8 mouse cellular contexts compared by ENCODE assay signal in genomic region chr15:81693967-81694881, GRCm38 (mm10). TPM values are rescaled to one million over a fixed set of nuclear protein-coding genes. Genes with fewer than 3 reads are reported as not detected.
DNase-seq lines count a peak whose midpoint lies in the region; ATAC-seq and TF ChIP-seq lines count a peak whose summit lies in the region.

No protein-coding gene starts in this region.

- TF ChIP-seq CTCF in bone marrow, adult 2 months (IDR thresholded peaks at IDR 0.05; ENCODE audit: control insufficient read depth, insufficient read depth, low read length), result peak; percentile 72

- ATAC-seq in embryonic facial prominence, embryonic 15.5 days (ENCODE audit: insufficient number of reproducible peaks, low FRiP score, low TSS enrichment, low read depth), result peak; percentile 74
- peak; percentile 52 for ATAC-seq in heart, embryonic 11.5 days (replicated peaks; ENCODE audit: insufficient number of reproducible peaks, low FRiP score, low TSS enrichment)
- ATAC-seq in kidney, embryonic 15.5 days (replicated peaks; ENCODE audit: low FRiP score), result peak; percentile 83
- peak; percentile 72 for ATAC-seq in liver, embryonic 11.5 days (replicated peaks; ENCODE audit: low FRiP score)

- no peaks in the 10 kb centered on the region; the same call in none of the 2 replicates for H3K4me1 ChIP-seq in bone marrow, adult 2 months (ENCODE audit: control insufficient read depth, insufficient read depth, low read length)
- peaks cover 23% of the 10 kb centered on the region for H3K4me1 ChIP-seq in embryonic facial prominence, embryonic 15.5 days
- peaks cover 15% of the 10 kb centered on the region for H3K4me1 ChIP-seq in heart, embryonic 11.5 days (ENCODE audit: control insufficient read depth, insufficient read depth, low read length)
- peaks cover 27% of the 10 kb centered on the region for H3K4me1 ChIP-seq in kidney, embryonic 15.5 days
- H3K4me1 ChIP-seq in liver, embryonic 11.5 days (replicated peaks; ENCODE audit: control insufficient read depth, insufficient read depth, low read length), result peaks cover 10% of the 10 kb centered on the region; the same call in 1 of the 2 replicates

- peak overlapping the region; percentile 54; the same call in 1 of the 2 replicates for H3K27ac ChIP-seq in bone marrow, adult 2 months (ENCODE audit: control insufficient read depth, insufficient read depth, low read depth, low read length, poor library complexity)
- peak overlapping the region; percentile 11; the same call in 1 of the 2 replicates for H3K27ac ChIP-seq in embryonic facial prominence, embryonic 15.5 days (replicated peaks)
- no peak overlapping the region for H3K27ac ChIP-seq in heart, embryonic 11.5 days (ENCODE audit: low read depth, low read length)
- 0 out of 2 replicates have a peak overlapping the region, but pooled peaks have one; percentile 45 for H3K27ac ChIP-seq in kidney, embryonic 15.5 days
- no peak overlapping the region for H3K27ac ChIP-seq in liver, embryonic 11.5 days (ENCODE audit: low read depth, low read length)

- H3K9ac ChIP-seq in embryonic facial prominence, embryonic 15.5 days, result peak overlapping the region; percentile 50
- H3K9ac ChIP-seq in heart, embryonic 11.5 days (ENCODE audit: low read depth, low read length), result peak overlapping the region; percentile 69
- H3K9ac ChIP-seq in kidney, embryonic 15.5 days, result peak overlapping the region; percentile 66
- H3K9ac ChIP-seq in liver, embryonic 11.5 days (ENCODE audit: low read depth, low read length), result peak overlapping the region; percentile 15

- WGBS in bone marrow, adult 2 months, result 2% methylated on average over 99 of the region's 107 CpGs
- WGBS in embryonic facial prominence, embryonic 15.5 days, result under 1% methylated on average over 107 of the region's 107 CpGs
- WGBS in heart, embryonic 11.5 days (ENCODE audit: insufficient replicate concordance), result under 1% methylated on average over 92 of the region's 107 CpGs
- WGBS in kidney, embryonic 15.5 days, result under 1% methylated on average over 90 of the region's 107 CpGs
- WGBS in liver, embryonic 11.5 days, result 2% methylated on average over 91 of the region's 107 CpGs

- peak overlapping the region; percentile 51 for H3K4me3 ChIP-seq in bone marrow, adult 2 months (replicated peaks; ENCODE audit: control insufficient read depth, low read depth, low read length)
- peak overlapping the region; percentile 61 for H3K4me3 ChIP-seq in embryonic facial prominence, embryonic 15.5 days (replicated peaks)
- H3K4me3 ChIP-seq in heart, embryonic 11.5 days (ENCODE audit: low read depth, low read length), result peak overlapping the region; percentile 61
- peak overlapping the region; percentile 59 for H3K4me3 ChIP-seq in kidney, embryonic 15.5 days (replicated peaks)
- peak overlapping the region; percentile 47 for H3K4me3 ChIP-seq in liver, embryonic 11.5 days (ENCODE audit: low read depth, low read length)

- peak; percentile 87 for DNase-seq in B cell, adult 2 months
- DNase-seq in liver, embryonic 11.5 days (ENCODE audit: low spot score), result peak; percentile 83
- peak; percentile 67 for DNase-seq in naive thymus-derived CD4-positive, alpha-beta T cell, adult 2 months (ENCODE audit: low read depth)
- DNase-seq in splenic B cell, adult 2 months (ENCODE audit: low read depth, low spot score), result peak; percentile 89

- H3K27me3 ChIP-seq in embryonic facial prominence, embryonic 15.5 days, result peaks cover 45% of the 10 kb centered on the region
- H3K27me3 ChIP-seq in heart, embryonic 11.5 days (ENCODE audit: control insufficient read depth, insufficient read depth, low read length), result peaks cover 47% of the 10 kb centered on the region
- H3K27me3 ChIP-seq in kidney, embryonic 15.5 days, result peaks cover 53% of the 10 kb centered on the region
- peaks cover 50% of the 10 kb centered on the region for H3K27me3 ChIP-seq in liver, embryonic 11.5 days (replicated peaks; ENCODE audit: control insufficient read depth, insufficient read depth, low read length)
- H3K27me3 ChIP-seq in splenic B cell, adult 2 months (ENCODE audit: control insufficient read depth, insufficient read depth, low read length, poor library complexity, severe bottlenecking), result no peaks in the 10 kb centered on the region

- H3K4me2 ChIP-seq in embryonic facial prominence, embryonic 15.5 days (replicated peaks), result peak overlapping the region; percentile 97
- H3K4me2 ChIP-seq in heart, embryonic 11.5 days, result peak overlapping the region; percentile 91
- peak overlapping the region; percentile 98 for H3K4me2 ChIP-seq in kidney, embryonic 15.5 days
- H3K4me2 ChIP-seq in liver, embryonic 11.5 days, result peak overlapping the region; percentile 71

- TF ChIP-seq POLR2A in bone marrow, adult 2 months (IDR thresholded peaks at IDR 0.05; ENCODE audit: borderline replicate concordance, control insufficient read depth, low read depth, low read length), result peak; percentile 48; the same call in 1 of the 2 replicates

- H3K36me3 ChIP-seq in embryonic facial prominence, embryonic 15.5 days, result no peaks in the 10 kb centered on the region
- H3K36me3 ChIP-seq in heart, embryonic 11.5 days (ENCODE audit: control insufficient read depth, insufficient read depth, low read length), result no peaks in the 10 kb centered on the region
- H3K36me3 ChIP-seq in kidney, embryonic 15.5 days, result no peaks in the 10 kb centered on the region
- H3K36me3 ChIP-seq in liver, embryonic 11.5 days (ENCODE audit: control insufficient read depth, insufficient read depth, low read length), result no peaks in the 10 kb centered on the region
- H3K36me3 ChIP-seq in splenic B cell, adult 2 months (ENCODE audit: control insufficient read depth, insufficient read depth, low read length, poor library complexity, severe bottlenecking), result no peaks in the 10 kb centered on the region

- H3K9me3 ChIP-seq in embryonic facial prominence, embryonic 15.5 days (replicated peaks), result no peaks in the 10 kb centered on the region
- no peaks in the 10 kb centered on the region for H3K9me3 ChIP-seq in heart, embryonic 11.5 days (replicated peaks; ENCODE audit: control insufficient read depth, low read length)
- H3K9me3 ChIP-seq in kidney, embryonic 15.5 days (replicated peaks), result no peaks in the 10 kb centered on the region
- H3K9me3 ChIP-seq in liver, embryonic 11.5 days (ENCODE audit: control insufficient read depth, low read length), result no peaks in the 10 kb centered on the region

RNA-seq across cellular contexts. Expression of gene Chadl, which starts 2.9 kb away (rescaled TPM):
- not detected in 2 replicates for polyA plus RNA-seq in bone marrow, adult 2 months (2011; ENCODE audit: insufficient read depth, insufficient read length, low replicate concordance, missing spikeins)
- polyA plus RNA-seq in embryonic facial prominence, embryonic 15.5 days (2015; fragmentation: Nextera tagmentation; extraction: Ambion mirVana), result 10.4 and 12.4 TPM in 2 replicates
- polyA plus RNA-seq in heart, embryonic 11.5 days (2014; fragmentation: Nextera tagmentation; extraction: Ambion mirVana), result 0.44 and 1.5 TPM in 2 replicates
- 5.0 and 5.2 TPM in 2 replicates for polyA plus RNA-seq in kidney, embryonic 15.5 days (2015; fragmentation: Nextera tagmentation; extraction: Ambion mirVana)
- polyA plus RNA-seq in liver, embryonic 11.5 days (2014; fragmentation: Nextera tagmentation; extraction: Ambion mirVana), result 0.87 and 1.5 TPM in 2 replicates

RNA-seq across cellular contexts. Expression of gene L3mbtl2, which starts 30.5 kb away (rescaled TPM):
- 8.8 and 18.6 TPM in 2 replicates for polyA plus RNA-seq in bone marrow, adult 2 months (2011; ENCODE audit: insufficient read depth, insufficient read length, low replicate concordance, missing spikeins)
- 18.0 and 20.0 TPM in 2 replicates for polyA plus RNA-seq in embryonic facial prominence, embryonic 15.5 days (2015; fragmentation: Nextera tagmentation; extraction: Ambion mirVana)
- polyA plus RNA-seq in heart, embryonic 11.5 days (2014; fragmentation: Nextera tagmentation; extraction: Ambion mirVana), result 17.2 and 17.7 TPM in 2 replicates
- 23.1 and 26.3 TPM in 2 replicates for polyA plus RNA-seq in kidney, embryonic 15.5 days (2015; fragmentation: Nextera tagmentation; extraction: Ambion mirVana)
- 39.0 and 43.1 TPM in 2 replicates for polyA plus RNA-seq in liver, embryonic 11.5 days (2014; fragmentation: Nextera tagmentation; extraction: Ambion mirVana)

RNA-seq across cellular contexts. Expression of gene Zc3h7b, which starts 50.6 kb away (rescaled TPM):
- 10.8 and 16.1 TPM in 2 replicates for polyA plus RNA-seq in bone marrow, adult 2 months (2011; ENCODE audit: insufficient read depth, insufficient read length, low replicate concordance, missing spikeins)
- polyA plus RNA-seq in embryonic facial prominence, embryonic 15.5 days (2015; fragmentation: Nextera tagmentation; extraction: Ambion mirVana), result 29.5 and 31.2 TPM in 2 replicates
- polyA plus RNA-seq in heart, embryonic 11.5 days (2014; fragmentation: Nextera tagmentation; extraction: Ambion mirVana), result 26.9 and 36.8 TPM in 2 replicates
- 34.8 and 37.4 TPM in 2 replicates for polyA plus RNA-seq in kidney, embryonic 15.5 days (2015; fragmentation: Nextera tagmentation; extraction: Ambion mirVana)
- 23.4 and 24.2 TPM in 2 replicates for polyA plus RNA-seq in liver, embryonic 11.5 days (2014; fragmentation: Nextera tagmentation; extraction: Ambion mirVana)

RNA-seq across cellular contexts. Expression of gene Rangap1, which starts 51.1 kb away (rescaled TPM):
- polyA plus RNA-seq in bone marrow, adult 2 months (2011; ENCODE audit: insufficient read depth, insufficient read length, low replicate concordance, missing spikeins), result 66.5 and 91.3 TPM in 2 replicates
- polyA plus RNA-seq in embryonic facial prominence, embryonic 15.5 days (2015; fragmentation: Nextera tagmentation; extraction: Ambion mirVana), result 98.3 and 102 TPM in 2 replicates
- 96.3 and 105 TPM in 2 replicates for polyA plus RNA-seq in heart, embryonic 11.5 days (2014; fragmentation: Nextera tagmentation; extraction: Ambion mirVana)
- 99.1 and 106 TPM in 2 replicates for polyA plus RNA-seq in kidney, embryonic 15.5 days (2015; fragmentation: Nextera tagmentation; extraction: Ambion mirVana)
- polyA plus RNA-seq in liver, embryonic 11.5 days (2014; fragmentation: Nextera tagmentation; extraction: Ambion mirVana), result 134 and 139 TPM in 2 replicates

Comparison
In these comparisons a context has a peak if more than half of its experiments do, and no peak if none do; other contexts are left out.
1. H3K27ac ChIP-seq: peak in bone marrow, adult 2 months (single experiment), embryonic facial prominence, embryonic 15.5 days (single experiment) and kidney, embryonic 15.5 days (single experiment); none in heart, embryonic 11.5 days (single experiment) and liver, embryonic 11.5 days (single experiment).
2. H3K9ac ChIP-seq: peak in every context shown above with its lines; median percentile 69 in heart, embryonic 11.5 days; 66 in kidney, embryonic 15.5 days; 50 in embryonic facial prominence, embryonic 15.5 days; 15 in liver, embryonic 11.5 days.
3. Peak in every context shown above with its lines, with median percentiles within 50 percentile points of each other: DNase-seq, H3K4me3 ChIP-seq, ATAC-seq and H3K4me2 ChIP-seq.